Mouse (Mus musculus): ENCODE measurements around the gene Itga2b.
"Not testable (repeated sequence)": the region's sequence is repeated elsewhere in the genome, so short reads cannot be mapped to it uniquely, and the experiment has no call there.

Gene Itga2b

DNA sequence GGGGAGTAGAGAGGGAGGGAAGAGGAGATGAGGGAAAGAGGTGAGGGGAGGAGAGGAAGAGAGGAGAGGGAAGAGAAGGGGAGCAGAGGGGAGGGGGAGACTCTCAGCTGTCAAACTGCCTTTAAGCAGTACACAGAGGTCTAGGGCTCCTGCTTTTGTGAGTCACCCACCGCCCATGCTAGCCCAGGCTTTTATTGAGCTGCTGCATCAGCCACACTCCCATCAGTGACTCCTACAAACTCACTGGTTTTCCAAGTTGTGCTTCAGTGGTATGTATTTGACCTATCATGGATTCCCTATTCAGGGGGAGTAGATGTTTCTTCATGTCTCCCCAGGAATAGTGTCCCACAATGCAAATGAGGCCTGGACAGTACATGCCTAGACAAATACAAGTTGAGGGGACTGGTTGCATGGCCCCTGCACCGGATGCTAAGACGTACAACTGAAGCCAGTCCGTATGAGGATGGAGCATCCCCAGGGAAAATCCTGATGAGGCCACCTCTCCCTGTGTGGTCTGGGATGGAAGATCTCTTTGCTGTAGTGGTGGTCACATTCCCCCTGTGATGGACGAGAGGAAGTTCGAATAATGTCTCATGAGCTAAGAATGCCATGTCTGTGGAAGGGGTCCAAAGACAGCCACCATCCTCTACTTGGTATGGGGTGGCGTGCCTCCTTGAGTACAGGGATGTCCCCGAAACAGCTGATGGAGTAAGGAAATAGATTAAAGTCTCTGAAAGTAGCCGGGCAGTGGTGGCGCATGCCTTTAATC is 54.7 kb downstream of the Itga2b start:
- no peak for DNase-seq (ENCODE audit: inconsistent age in 2 of 2, low spot score in 1 of 2)

GRCm38 (mm10) chr11:102413059-102413458 is 56.9 kb downstream of the Itga2b start:
- DNase-seq (ENCODE audit: inconsistent age in 2 of 2, low spot score in 1 of 2): peak in 1 of 2 experiments; percentile 17

DNA sequence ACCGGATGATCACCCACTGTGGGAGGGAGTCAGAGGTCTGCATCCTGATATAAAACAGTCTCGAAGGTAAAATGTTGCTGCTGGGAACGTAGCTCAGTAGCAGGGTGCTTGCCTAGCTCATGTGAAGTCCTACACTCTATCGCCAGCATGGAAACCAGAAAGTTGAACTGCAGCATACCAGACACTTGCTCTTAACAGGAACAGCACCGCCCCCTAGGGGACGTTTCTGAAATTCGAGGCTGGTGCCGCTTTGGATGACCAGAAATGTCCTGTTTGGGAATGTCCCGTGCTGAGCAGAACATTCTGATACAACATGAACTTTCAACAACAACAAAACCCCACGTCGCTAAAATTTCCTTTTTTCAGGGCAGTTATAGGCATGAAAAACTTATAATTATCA is 58.2 kb downstream of the Itga2b start:
- peak; percentile 92 to 97 for DNase-seq (ENCODE audit: inconsistent age in 2 of 2, low spot score in 1 of 2)

- DNase-seq (ENCODE audit: inconsistent age in 2 of 2, low spot score in 1 of 2): peak in 1 of 2 experiments; percentile 11
These were observed 58.9 kb downstream of the Itga2b start for GRCm38 (mm10) chr11:102411061-102411460.

DNA sequence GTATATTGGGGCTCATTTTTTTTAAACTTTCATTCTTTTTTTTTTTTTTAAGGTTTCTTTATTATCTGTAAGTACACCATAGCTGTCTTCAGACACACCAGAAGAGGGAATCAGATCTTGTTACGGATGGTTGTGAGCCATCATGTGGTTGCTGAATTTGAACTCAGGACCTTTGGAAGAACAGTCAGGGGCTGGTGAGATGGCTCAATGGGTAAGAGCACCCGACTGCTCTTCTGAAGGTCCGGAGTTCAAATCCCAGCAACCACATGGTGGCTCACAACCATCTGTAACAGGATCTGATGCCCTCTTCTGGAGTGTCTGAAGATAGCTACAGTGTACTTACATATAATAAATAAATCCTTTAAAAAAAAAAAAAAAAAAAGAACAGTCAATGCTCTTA is 59.6 kb downstream of the Itga2b start:
- not testable (repeated sequence) for DNase-seq (ENCODE audit: inconsistent age in 2 of 2, low spot score in 1 of 2)

DNA sequence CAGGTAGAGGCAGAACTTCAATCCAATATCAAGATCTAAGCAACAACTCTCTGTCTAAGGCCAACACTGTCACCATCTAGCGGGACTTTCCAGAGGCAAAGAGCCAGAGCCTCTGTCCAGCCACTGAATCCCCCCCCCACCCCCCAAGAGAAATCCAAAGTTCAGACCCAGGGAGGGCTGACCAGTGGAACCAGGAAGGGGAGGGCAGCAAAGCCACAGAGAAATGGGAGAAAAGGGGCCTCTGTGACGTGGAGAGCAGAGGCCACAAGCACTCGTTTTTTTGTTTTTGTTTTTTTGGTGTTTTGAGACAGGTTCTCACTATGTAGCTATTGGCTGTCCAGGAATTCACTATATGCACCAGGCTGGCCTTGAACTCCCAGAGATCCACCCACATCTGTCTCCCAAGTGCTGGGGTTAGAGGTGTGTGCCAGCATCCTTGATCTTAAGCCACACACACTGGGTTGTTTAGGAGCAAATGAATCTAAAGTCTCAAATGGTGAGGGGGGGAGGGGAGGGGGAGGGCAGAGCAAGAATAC is 60.1 kb downstream of the Itga2b start:
- DNase-seq (ENCODE audit: inconsistent age in 2 of 2, low spot score in 1 of 2): peak in 1 of 2 experiments; percentile 8

GRCm38 (mm10) chr11:102408888-102409794 is 60.8 kb downstream of the Itga2b start:
- peak; percentile 26 to 69 for DNase-seq (ENCODE audit: inconsistent age in 2 of 2, low spot score in 1 of 2)

- peak; percentile 98 to 99 for DNase-seq (ENCODE audit: inconsistent age in 2 of 2, low spot score in 1 of 2)
These were observed 61.5 kb downstream of the Itga2b start for GRCm38 (mm10) chr11:102408344-102408876.

DNA sequence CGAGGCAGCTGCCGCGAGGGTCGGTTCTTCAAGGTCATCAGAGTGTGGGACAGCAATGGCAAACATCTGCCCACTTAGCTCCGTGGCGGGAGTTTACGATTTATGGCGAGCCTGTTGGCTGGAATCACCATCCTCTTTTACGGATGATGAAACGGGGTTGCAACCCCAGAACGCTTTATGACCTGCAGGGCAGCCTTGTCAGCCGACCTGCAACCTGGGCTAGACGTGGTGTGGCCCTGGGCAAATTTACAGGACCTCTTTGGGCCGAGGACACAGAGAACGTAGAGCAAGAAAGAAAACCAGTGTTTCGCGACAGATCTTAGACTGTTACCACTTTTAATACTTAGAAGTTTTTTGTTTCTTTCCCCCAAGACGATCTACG is 62.1 kb downstream of the Itga2b start, which contains the start of gene Slc25a39:
Slc25a39 (minus strand) TSS at position 113 of the 382 bp plus-strand sequence.
- no peak for DNase-seq (ENCODE audit: inconsistent age in 2 of 2, low spot score in 1 of 2)

DNA sequence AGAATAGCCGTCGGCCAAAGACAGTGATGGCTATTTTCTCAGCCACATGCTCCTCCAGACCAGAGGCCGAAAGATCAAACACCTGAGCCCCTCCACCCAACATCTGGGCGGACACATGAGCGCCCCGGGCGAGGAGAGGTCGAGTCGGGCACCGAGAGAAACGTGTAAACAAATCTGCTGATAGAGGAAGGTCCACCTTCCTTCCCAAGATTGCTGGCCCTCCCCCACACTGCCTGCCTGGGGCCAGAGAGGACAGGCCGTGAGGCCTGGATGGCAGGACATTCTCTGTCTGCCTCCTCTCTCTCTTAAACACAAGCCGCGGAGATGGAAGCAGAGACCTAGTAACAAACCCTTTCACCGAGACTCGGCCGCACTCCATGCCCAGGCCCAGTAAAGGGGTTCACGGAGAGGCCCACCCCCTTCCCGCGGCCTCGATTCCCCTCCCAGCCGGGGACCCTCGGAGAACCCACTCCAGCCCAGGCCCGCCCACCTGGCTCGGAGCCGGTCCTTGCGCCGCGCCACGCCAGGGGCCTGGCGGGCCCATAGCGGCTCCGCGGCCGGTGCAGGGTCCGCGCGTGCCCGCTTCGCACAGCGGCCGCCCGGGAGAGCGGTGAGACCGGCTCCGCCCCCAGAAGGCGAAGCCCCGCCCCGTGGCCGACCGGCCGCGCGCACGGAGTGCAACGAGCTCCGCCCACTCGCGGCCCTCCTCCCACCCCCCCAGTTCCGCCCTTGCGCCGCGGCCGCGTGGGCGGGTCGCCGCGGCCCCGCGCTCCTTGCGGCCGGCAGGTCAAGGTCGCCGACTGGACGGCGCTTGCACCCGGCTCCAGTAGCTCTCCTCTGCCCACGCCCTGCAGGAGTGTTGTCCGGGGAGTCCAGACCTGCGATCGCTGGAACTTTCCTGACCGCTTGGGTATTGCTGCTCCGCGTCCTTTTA is 62.8 kb downstream of the Itga2b start:
- DNase-seq (ENCODE audit: inconsistent age in 2 of 2, low spot score in 1 of 2): peak; percentile 95 to 97

DNA sequence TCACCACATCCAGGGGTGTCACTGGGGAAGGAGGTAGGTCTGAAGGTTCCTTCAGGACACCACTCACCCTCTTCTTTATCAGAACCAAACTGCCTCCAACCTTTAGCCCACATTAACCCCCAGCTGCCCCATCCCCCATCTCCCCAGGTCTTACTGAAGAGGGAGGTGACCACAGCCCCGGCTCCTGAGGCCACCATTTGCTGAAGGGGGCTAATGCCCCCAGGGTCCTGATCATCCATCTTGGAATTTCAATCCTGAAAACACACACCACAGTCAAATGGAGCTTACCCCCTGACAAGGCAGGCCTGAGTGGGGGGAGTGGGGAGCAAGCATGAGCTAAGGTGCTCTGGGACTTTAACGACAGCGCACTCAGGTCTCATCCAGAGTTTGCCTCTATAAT is 63.5 kb downstream of the Itga2b start:
- DNase-seq (ENCODE audit: inconsistent age in 2 of 2, low spot score in 1 of 2): peak in 1 of 2 experiments; percentile 40

DNA sequence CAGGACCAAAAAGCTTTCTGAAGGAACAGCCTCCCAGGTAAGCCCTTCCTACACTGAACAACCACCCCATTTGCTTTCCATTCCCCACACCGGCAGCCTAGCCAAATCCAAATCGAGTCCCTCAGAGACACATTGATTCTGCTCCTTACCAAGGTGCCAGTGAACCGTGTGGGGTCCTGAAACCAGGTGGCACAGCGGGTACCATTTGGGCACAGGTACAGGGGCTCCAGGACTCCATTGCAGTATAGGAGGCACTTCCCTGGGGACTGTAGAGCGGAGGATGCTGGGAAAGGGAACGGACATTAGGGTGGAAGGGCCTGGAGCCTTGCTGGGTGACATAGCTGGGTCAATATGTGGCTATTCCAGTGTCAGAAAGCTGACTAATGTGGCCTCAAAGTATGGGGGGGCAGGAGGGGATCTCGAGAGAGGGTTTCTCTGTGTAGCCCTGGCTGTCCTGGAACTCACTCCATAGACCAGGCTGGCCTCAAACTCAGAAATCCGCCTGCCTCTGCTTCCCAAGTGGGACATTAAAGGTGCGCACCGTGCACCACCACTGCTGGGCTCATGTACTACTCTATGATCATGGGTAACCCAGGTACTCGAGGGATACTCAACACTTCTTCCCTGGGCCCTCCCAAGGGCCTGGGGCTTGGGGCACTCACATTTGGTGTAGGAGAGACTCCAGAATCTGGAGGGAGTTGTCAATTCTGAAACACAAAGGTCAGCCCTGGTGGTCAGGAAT is 64.2 kb downstream of the Itga2b start:
- peak in 1 of 2 experiments; percentile 63 for DNase-seq (ENCODE audit: inconsistent age in 2 of 2, low spot score in 1 of 2)

DNA sequence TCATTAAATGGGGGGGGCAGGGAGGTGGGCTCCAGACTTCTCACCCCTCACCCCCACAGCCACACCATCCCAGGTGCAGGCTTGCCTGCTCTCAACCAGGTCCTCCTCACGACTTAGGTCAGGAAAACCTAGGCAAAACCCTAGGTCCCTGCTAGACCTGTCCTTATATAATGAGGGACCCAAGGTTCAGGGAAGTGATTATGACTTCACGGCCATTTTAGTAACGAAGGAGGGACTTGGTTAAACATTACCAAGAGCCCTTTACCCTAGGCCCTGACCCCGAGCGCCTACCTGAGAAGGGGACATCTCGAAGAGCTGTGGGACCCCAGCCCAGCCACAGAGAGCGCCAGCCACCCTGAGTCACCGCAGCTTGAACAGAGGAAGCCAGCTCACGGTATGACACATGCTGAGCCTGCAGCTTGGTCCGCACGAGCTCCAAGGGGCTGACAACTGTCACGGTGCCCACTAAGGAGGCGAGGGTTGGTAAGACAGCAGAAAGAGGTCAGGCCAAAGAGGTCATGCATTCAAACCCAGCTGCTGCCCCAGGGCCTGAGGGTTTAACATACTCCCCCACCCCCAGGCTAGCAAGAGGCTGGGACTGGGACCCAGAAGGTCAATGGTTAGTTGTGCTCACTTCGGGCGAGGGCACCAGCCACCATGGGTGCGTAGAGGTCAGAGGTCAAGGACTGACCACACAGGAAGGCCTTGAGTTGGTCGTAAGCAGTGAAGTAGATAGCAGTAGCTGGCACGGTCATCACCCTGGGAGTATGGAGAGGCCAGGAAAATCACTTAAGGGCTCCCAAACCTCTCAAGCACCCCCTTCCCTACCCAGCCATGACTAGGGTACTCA is 65.5 kb downstream of the Itga2b start:
- DNase-seq (ENCODE audit: inconsistent age in 2 of 2, low spot score in 1 of 2): peak; percentile 46 to 77

DNA sequence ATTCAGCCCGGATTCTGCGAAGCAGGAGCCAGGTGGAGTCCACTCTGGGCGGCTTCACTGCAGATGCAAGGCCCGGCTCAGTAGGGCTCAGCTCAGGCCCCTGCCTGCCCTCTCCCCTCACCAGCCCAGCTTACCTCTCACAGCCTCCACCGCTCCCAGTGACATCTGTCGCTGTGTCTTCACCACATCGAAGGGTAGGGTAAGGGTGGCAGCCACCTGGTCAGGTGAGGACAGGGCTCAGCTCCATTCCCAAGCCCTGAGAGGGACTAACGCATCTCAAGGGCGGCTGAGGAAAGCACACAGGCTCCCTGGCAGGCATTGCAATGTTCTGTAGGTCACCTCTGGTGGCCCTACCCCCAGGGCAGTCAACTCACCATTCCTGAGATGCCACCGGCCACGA is 66.3 kb downstream of the Itga2b start:
- DNase-seq (ENCODE audit: inconsistent age in 2 of 2, low spot score in 1 of 2): peak in 1 of 2 experiments; percentile 33
